ENCODE assay signal across 8 mouse cellular contexts in genomic region chr1:171149974-171150760, GRCm38 (mm10). TPM values are rescaled to one million over a fixed set of nuclear protein-coding genes. Genes with fewer than 3 reads are reported as not detected.
DNase-seq lines count a peak whose midpoint lies in the region; ATAC-seq lines count a peak whose summit lies in the region.

TSS of gene Sdhc (minus strand) at chr1:171150603.
TSS of gene Mpz (plus strand) at chr1:171150711.

- peak within 1 kb of the TSS; percentile 88 for H3K4me2 ChIP-seq in forebrain, embryonic 14.5 days (ENCODE audit: low read length)
- H3K4me2 ChIP-seq in neural tube, embryonic 15.5 days = peak within 1 kb of the TSS; percentile 82

- peak; percentile 98 for ATAC-seq in forebrain, embryonic 14.5 days
- ATAC-seq in neural tube, embryonic 15.5 days (ENCODE audit: low FRiP score) = peak; percentile 98

- intact Hi-C loops in heart, postnatal 14 days (cut with DNase I) = no loop called here

- no peaks in the 10 kb centered on the region for H3K9me3 ChIP-seq in forebrain, embryonic 14.5 days (replicated peaks; ENCODE audit: control insufficient read depth, low read length)
- no peaks in the 10 kb centered on the region for H3K9me3 ChIP-seq in neural tube, embryonic 15.5 days (replicated peaks)

- DNase-seq in ES-CJ7 (ENCODE audit: low read depth, low spot score) = peak; percentile 96
- peak; percentile 95 for DNase-seq in cerebellum, adult 11 months
- peak; percentile 96 for DNase-seq in forebrain, embryonic 14.5 days (ENCODE audit: low spot score)
- DNase-seq in heart, postnatal 14 days = peak; percentile 95 to 97
- peak; percentile 96 for DNase-seq in layer of hippocampus, adult 11-12 months (ENCODE audit: low spot score)
- peak; percentile 95 to 96 for DNase-seq in lung, adult 18-20 months
- peak; percentile 92 for DNase-seq in testis, postnatal 14 days (ENCODE audit: low spot score)

- no peaks in the 10 kb centered on the region for H3K27me3 ChIP-seq in forebrain, embryonic 14.5 days (replicated peaks; ENCODE audit: control insufficient read depth, insufficient read depth, low read length)
- H3K27me3 ChIP-seq in neural tube, embryonic 15.5 days (replicated peaks) = no peaks in the 10 kb centered on the region

- H3K4me3 ChIP-seq in forebrain, embryonic 14.5 days (ENCODE audit: low read depth, low read length) = peak within 1 kb of the TSS; percentile 85
- H3K4me3 ChIP-seq in neural tube, embryonic 15.5 days (replicated peaks) = peak within 1 kb of the TSS; percentile 63

- H3K27ac ChIP-seq in forebrain, embryonic 14.5 days (ENCODE audit: low read depth, low read length) = peak within 1 kb of the TSS; percentile 67
- H3K27ac ChIP-seq in neural tube, embryonic 15.5 days (replicated peaks) = peak within 1 kb of the TSS; percentile 87

- WGBS in forebrain, embryonic 14.5 days = under 1% methylated on average over 34 of the region's 34 CpGs
- WGBS in neural tube, embryonic 15.5 days = under 1% methylated on average over 34 of the region's 34 CpGs

- H3K9ac ChIP-seq in forebrain, embryonic 14.5 days (ENCODE audit: low read length) = peak within 1 kb of the TSS; percentile 87
- H3K9ac ChIP-seq in neural tube, embryonic 15.5 days (replicated peaks) = peak within 1 kb of the TSS; percentile 79

- H3K36me3 ChIP-seq in forebrain, embryonic 14.5 days (ENCODE audit: control insufficient read depth, insufficient read depth, low read length) = peaks cover 7% of the 10 kb centered on the region; the same call in 1 of the 2 replicates
- H3K36me3 ChIP-seq in neural tube, embryonic 15.5 days = peaks cover 3% of the 10 kb centered on the region; the same call in 1 of the 2 replicates

- H3K4me1 ChIP-seq in forebrain, embryonic 14.5 days (ENCODE audit: control insufficient read depth, insufficient read depth, low read length) = peaks cover 11% of the 10 kb centered on the region
- peaks cover 20% of the 10 kb centered on the region for H3K4me1 ChIP-seq in neural tube, embryonic 15.5 days

RNA-seq across cellular contexts. Expression of gene Sdhc, which starts in this region (rescaled TPM):
- 301 and 310 TPM in 2 replicates for polyA plus RNA-seq in forebrain, embryonic 14.5 days (2014; fragmentation: Nextera tagmentation; extraction: Ambion mirVana)
- total RNA-seq in heart, postnatal 14 days (2021) = 1,000 to 10,000 TPM; 1,008 to 1,038 TPM
- polyA plus RNA-seq in neural tube, embryonic 15.5 days (2015; fragmentation: Nextera tagmentation; extraction: Ambion mirVana) = 311 and 314 TPM in 2 replicates

RNA-seq across cellular contexts. Expression of gene Mpz, which starts in this region (rescaled TPM):
- polyA plus RNA-seq in forebrain, embryonic 14.5 days (2014; fragmentation: Nextera tagmentation; extraction: Ambion mirVana) = 0.09 and 0.22 TPM in 2 replicates
- total RNA-seq in heart, postnatal 14 days (2021) = 10 to 100 TPM in 1 of 2 experiments, not detected in 1; 18.9 TPM
- 8.8 and 11.0 TPM in 2 replicates for polyA plus RNA-seq in neural tube, embryonic 15.5 days (2015; fragmentation: Nextera tagmentation; extraction: Ambion mirVana)

Comparison
In these comparisons a context has a peak if more than half of its experiments do, and no peak if none do; other contexts are left out.
1. Peak in every context shown above with its lines: DNase-seq, ATAC-seq, H3K4me3 ChIP-seq and H3K27ac ChIP-seq.